11 mouse cellular contexts compared by ENCODE assay signal in genomic region chr5:136862806-136863205, GRCm38 (mm10). TPM values are rescaled to one million over a fixed set of nuclear protein-coding genes. Genes with fewer than 3 reads are reported as not detected.
DNase-seq lines count a peak whose midpoint lies in the region; ATAC-seq and TF ChIP-seq lines count a peak whose summit lies in the region.
"Had no signal": no experiment of that assay in that cellular context is flagged by ENCODE, and none has a peak within 500 bp of the region (broad histone marks: within the 10 kb centered on the region; RNA-seq: fewer than 3 reads in every experiment).

No protein-coding gene starts in this region.

- WGBS in intestine, embryonic 14.5 days = 46% methylated on average over 4 of the region's 4 CpGs
- 68% methylated on average over 4 of the region's 4 CpGs for WGBS in intestine, postnatal 0 days
- WGBS in bone marrow, adult 2 months = 62% methylated on average over 4 of the region's 4 CpGs
- 41% methylated on average over 4 of the region's 4 CpGs for WGBS in embryonic facial prominence, embryonic 11.5 days

- H3K4me2 ChIP-seq in intestine, embryonic 14.5 days (ENCODE audit: low read length) = no peak overlapping the region
- H3K4me2 ChIP-seq in intestine, postnatal 0 days (replicated peaks; ENCODE audit: low read depth) = no peak overlapping the region
- no peak overlapping the region for H3K4me2 ChIP-seq in embryonic facial prominence, embryonic 11.5 days (ENCODE audit: low read depth, low read length)

- no peak overlapping the region for H3K9ac ChIP-seq in intestine, embryonic 14.5 days (ENCODE audit: low read length)
- H3K9ac ChIP-seq in intestine, postnatal 0 days (ENCODE audit: low read depth, low read length) = no peak overlapping the region
- H3K9ac ChIP-seq in embryonic facial prominence, embryonic 11.5 days (replicated peaks; ENCODE audit: low read length) = 0 out of 2 replicates have a peak overlapping the region, but pooled peaks have one; percentile 5

- no peak for DNase-seq in intestine, embryonic 14.5 days (ENCODE audit: low spot score)
- DNase-seq in embryonic facial prominence, embryonic 11.5 days (ENCODE audit: low spot score) = peak; percentile 21
- peak; percentile 37 for DNase-seq in naive thymus-derived CD4-positive, alpha-beta T cell, adult 2 months (ENCODE audit: low read depth)
- DNase-seq in layer of hippocampus, postnatal 25 days (ENCODE audit: extremely low spot score in 1 of 2, low spot score in 1 of 2) = no peak
- no peak for DNase-seq in layer of hippocampus, adult 11-12 months (ENCODE audit: low spot score)
- DNase-seq: cerebellum, postnatal 25 days; kidney, adult 9 months had no signal

- no peaks in the 10 kb centered on the region for H3K36me3 ChIP-seq in intestine, embryonic 14.5 days (ENCODE audit: control insufficient read depth, insufficient read depth, low read length)
- no peaks in the 10 kb centered on the region for H3K36me3 ChIP-seq in intestine, postnatal 0 days (ENCODE audit: control insufficient read depth, insufficient read depth)
- no peaks in the 10 kb centered on the region; the same call in 1 of the 2 replicates for H3K36me3 ChIP-seq in embryonic facial prominence, embryonic 11.5 days (replicated peaks; ENCODE audit: control insufficient read depth, insufficient read depth, low read depth, low read length)

- H3K9me3 ChIP-seq in intestine, embryonic 14.5 days (ENCODE audit: control insufficient read depth, low read length) = no peaks in the 10 kb centered on the region
- H3K9me3 ChIP-seq in intestine, postnatal 0 days (ENCODE audit: control insufficient read depth) = no peaks in the 10 kb centered on the region
- no peaks in the 10 kb centered on the region for H3K9me3 ChIP-seq in embryonic facial prominence, embryonic 11.5 days (replicated peaks; ENCODE audit: control insufficient read depth, low read length)

- no peak for ATAC-seq in intestine, embryonic 14.5 days (replicated peaks; ENCODE audit: low FRiP score, low TSS enrichment, low read depth)
- ATAC-seq in intestine, postnatal 0 days = no peak
- ATAC-seq in embryonic facial prominence, embryonic 11.5 days (replicated peaks; ENCODE audit: insufficient number of reproducible peaks, low FRiP score, low TSS enrichment, low read depth) = no peak
- ATAC-seq: lung, postnatal 0 days had no signal

- H3K4me3 ChIP-seq in intestine, embryonic 14.5 days (ENCODE audit: low read depth, low read length) = no peak overlapping the region
- no peak overlapping the region for H3K4me3 ChIP-seq in intestine, postnatal 0 days (ENCODE audit: low read depth, low read length)
- no peak overlapping the region for H3K4me3 ChIP-seq in bone marrow, adult 2 months (replicated peaks; ENCODE audit: control insufficient read depth, low read depth, low read length)
- no peak overlapping the region for H3K4me3 ChIP-seq in embryonic facial prominence, embryonic 11.5 days (ENCODE audit: low read depth, low read length)
- H3K4me3 ChIP-seq: left cerebral cortex, adult 2 months had no signal

- peak overlapping the region; percentile 94 for H3K27ac ChIP-seq in intestine, embryonic 14.5 days (ENCODE audit: low read depth)
- H3K27ac ChIP-seq in intestine, postnatal 0 days (ENCODE audit: low read depth, low read length) = no peak overlapping the region
- peak overlapping the region; percentile 18; the same call in 1 of the 2 replicates for H3K27ac ChIP-seq in bone marrow, adult 2 months (ENCODE audit: control insufficient read depth, insufficient read depth, low read depth, low read length, poor library complexity)
- H3K27ac ChIP-seq in embryonic facial prominence, embryonic 11.5 days (replicated peaks; ENCODE audit: low read depth, low read length) = peak overlapping the region; percentile 93
- H3K27ac ChIP-seq: left cerebral cortex, adult 2 months had no signal

- no peak for TF ChIP-seq POLR2A in bone marrow, adult 2 months (IDR thresholded peaks at IDR 0.05; ENCODE audit: borderline replicate concordance, control insufficient read depth, low read depth, low read length)

- no peaks in the 10 kb centered on the region for H3K27me3 ChIP-seq in intestine, embryonic 14.5 days (replicated peaks; ENCODE audit: control insufficient read depth, insufficient read depth, low read length)
- H3K27me3 ChIP-seq in intestine, postnatal 0 days (replicated peaks; ENCODE audit: control insufficient read depth, insufficient read depth, low read length) = no peaks in the 10 kb centered on the region
- H3K27me3 ChIP-seq in embryonic facial prominence, embryonic 11.5 days (ENCODE audit: control insufficient read depth, insufficient read depth, low read length) = no peaks in the 10 kb centered on the region

- TF ChIP-seq CTCF in intestine, postnatal 0 days (IDR thresholded peaks at IDR 0.05; ENCODE audit: low read depth) = no peak
- no peak for TF ChIP-seq CTCF in bone marrow, adult 2 months (IDR thresholded peaks at IDR 0.05; ENCODE audit: control insufficient read depth, insufficient read depth, low read length)

- H3K4me1 ChIP-seq in intestine, embryonic 14.5 days (replicated peaks; ENCODE audit: control insufficient read depth, insufficient read depth, low read length) = peaks cover 33% of the 10 kb centered on the region
- H3K4me1 ChIP-seq in intestine, postnatal 0 days (replicated peaks; ENCODE audit: control insufficient read depth, insufficient read depth, low read length) = no peaks in the 10 kb centered on the region
- H3K4me1 ChIP-seq in bone marrow, adult 2 months (ENCODE audit: control insufficient read depth, insufficient read depth, low read length) = peaks cover 5% of the 10 kb centered on the region; the same call in 1 of the 2 replicates
- H3K4me1 ChIP-seq in embryonic facial prominence, embryonic 11.5 days (ENCODE audit: control insufficient read depth, insufficient read depth, low read length) = peaks cover 12% of the 10 kb centered on the region

RNA-seq across cellular contexts. Expression of gene Col26a1, which starts 20.2 kb away (rescaled TPM):
- polyA plus RNA-seq in intestine, embryonic 14.5 days (2014; fragmentation: Nextera tagmentation; extraction: Ambion mirVana) = 8.7 and 10.4 TPM in 2 replicates
- 2.2 and 2.7 TPM in 2 replicates for polyA plus RNA-seq in intestine, postnatal 0 days (2015; fragmentation: Nextera tagmentation; extraction: Ambion mirVana)
- polyA plus RNA-seq in bone marrow, adult 2 months (2011; ENCODE audit: insufficient read depth, insufficient read length, low replicate concordance, missing spikeins) = not detected in 2 replicates
- polyA plus RNA-seq in embryonic facial prominence, embryonic 11.5 days (2014; fragmentation: Nextera tagmentation; extraction: Ambion mirVana) = 63.0 and 67.1 TPM in 2 replicates
- 1 to 10 TPM; 3.5 to 4.7 TPM for total RNA-seq in layer of hippocampus, postnatal 25 days (2021)

RNA-seq across cellular contexts. Expression of gene Ift22, which starts 45.1 kb away (rescaled TPM):
- 59.4 and 71.7 TPM in 2 replicates for polyA plus RNA-seq in intestine, embryonic 14.5 days (2014; fragmentation: Nextera tagmentation; extraction: Ambion mirVana)
- polyA plus RNA-seq in intestine, postnatal 0 days (2015; fragmentation: Nextera tagmentation; extraction: Ambion mirVana) = 24.7 and 25.2 TPM in 2 replicates
- polyA plus RNA-seq in bone marrow, adult 2 months (2011; ENCODE audit: insufficient read depth, insufficient read length, low replicate concordance, missing spikeins) = 1.7 and 10.7 TPM in 2 replicates
- 72.5 and 83.4 TPM in 2 replicates for polyA plus RNA-seq in embryonic facial prominence, embryonic 11.5 days (2014; fragmentation: Nextera tagmentation; extraction: Ambion mirVana)
- total RNA-seq in layer of hippocampus, postnatal 25 days (2021) = 10 to 100 TPM; 82.1 to 84.3 TPM

Comparison
In these comparisons a context has a peak if more than half of its experiments do, and no peak if none do; other contexts are left out.
1. DNase-seq: peak in embryonic facial prominence, embryonic 11.5 days (single experiment) and naive thymus-derived CD4-positive, alpha-beta T cell, adult 2 months (single experiment); none in intestine, embryonic 14.5 days (single experiment), layer of hippocampus, postnatal 25 days (0 of 2) and layer of hippocampus, adult 11-12 months (single experiment).